Mouse (Mus musculus): ENCODE results near the gene Abraxas1. TPM values are rescaled to one million over a fixed set of nuclear protein-coding genes. Genes with fewer than 3 reads are reported as not detected.
A peak's percentile ranks its signal among the peaks of the same experiment; 100 is the strongest.

Abraxas1 gene
- polyA plus RNA-seq (2015; fragmentation: Nextera tagmentation; extraction: Ambion mirVana): 11.4 and 11.6 TPM in 2 replicates

GRCm38 (mm10) chr5:100820483-100821184, at the start of gene Abraxas1:
Abraxas1 (minus strand) TSS chr5:100820965.
- TF ChIP-seq EP300 (IDR thresholded peaks at IDR 0.05) (no peak), CTCF (IDR thresholded peaks at IDR 0.05) (peak; percentile 16)
- no peaks in the 10 kb centered on the region for H3K9me3 ChIP-seq (ENCODE audit: low read length)
- H3K36me3 ChIP-seq (ENCODE audit: insufficient read depth, low read length): no peaks in the 10 kb centered on the region
- no peaks in the 10 kb centered on the region for H3K27me3 ChIP-seq (replicated peaks; ENCODE audit: insufficient read depth, low read length)
- H3K4me1 ChIP-seq (ENCODE audit: insufficient read depth, low read depth, low read length): no peaks in the 10 kb centered on the region; the same call in 1 of the 2 replicates
- DNase-seq (ENCODE audit: low spot score) (peak; percentile 88), ATAC-seq (peak; percentile 97)
- WGBS: under 1% methylated on average over 61 of the region's 63 CpGs
- peak within 1 kb of the TSS; percentile 86 for H3K9ac ChIP-seq (replicated peaks; ENCODE audit: low read depth)
- peak within 1 kb of the TSS; percentile 100 for H3K4me2 ChIP-seq (replicated peaks; ENCODE audit: low read depth, low read length)
- peak within 1 kb of the TSS; percentile 59 for H3K27ac ChIP-seq (ENCODE audit: low read length)
- H3K4me3 ChIP-seq (ENCODE audit: low read depth, low read length): peak within 1 kb of the TSS; percentile 86

- 45% methylated on average over 4 of the region's 4 CpGs for WGBS
- H3K27ac ChIP-seq (ENCODE audit: low read length): no peak overlapping the region
- no peak overlapping the region for H3K9ac ChIP-seq (replicated peaks; ENCODE audit: low read depth)
- TF ChIP-seq EP300 (IDR thresholded peaks at IDR 0.05) (no peak), CTCF (IDR thresholded peaks at IDR 0.05) (no peak)
- H3K36me3 ChIP-seq (ENCODE audit: insufficient read depth, low read length): no peaks in the 10 kb centered on the region
- no peaks in the 10 kb centered on the region for H3K4me1 ChIP-seq (ENCODE audit: insufficient read depth, low read depth, low read length)
- peak; percentile 37; the same call in 1 of the 2 replicates for ATAC-seq
- H3K4me2 ChIP-seq (replicated peaks; ENCODE audit: low read depth, low read length): no peak overlapping the region
- peak; percentile 11 for DNase-seq (ENCODE audit: low spot score)
- H3K27me3 ChIP-seq (replicated peaks; ENCODE audit: insufficient read depth, low read length): no peaks in the 10 kb centered on the region
- H3K4me3 ChIP-seq (ENCODE audit: low read depth, low read length): no peak overlapping the region
- no peaks in the 10 kb centered on the region for H3K9me3 ChIP-seq (ENCODE audit: low read length)
These were observed 48.6 kb upstream of the Abraxas1 start for GRCm38 (mm10) chr5:100869197-100869895.

GRCm38 (mm10) chr5:100866183-100866582, 45.4 kb upstream of the Abraxas1 start:
- WGBS: 47% methylated on average over 2 of the region's 2 CpGs
- TF ChIP-seq EP300 (IDR thresholded peaks at IDR 0.05): no peak
- TF ChIP-seq CTCF (IDR thresholded peaks at IDR 0.05): no peak
- Histone ChIP-seq H3K27me3 (replicated peaks; ENCODE audit: insufficient read depth, low read length) (no peaks in the 10 kb centered on the region), H3K4me3 (ENCODE audit: low read depth, low read length) (no peak overlapping the region), H3K9ac (replicated peaks; ENCODE audit: low read depth) (no peak overlapping the region), H3K4me2 (replicated peaks; ENCODE audit: low read depth, low read length) (no peak overlapping the region), H3K27ac (ENCODE audit: low read length) (no peak overlapping the region), H3K9me3 (ENCODE audit: low read length) (no peaks in the 10 kb centered on the region), H3K4me1 (ENCODE audit: insufficient read depth, low read depth, low read length) (no peaks in the 10 kb centered on the region), H3K36me3 (ENCODE audit: insufficient read depth, low read length) (no peaks in the 10 kb centered on the region)
- ATAC-seq (no peak), DNase-seq (ENCODE audit: low spot score) (no peak)

- no peak for ATAC-seq
These were observed 43.7 kb upstream of the Abraxas1 start for GRCm38 (mm10) chr5:100864438-100864837.

GRCm38 (mm10) chr5:100863091-100863490, 42.3 kb upstream of the Abraxas1 start:
- no peak overlapping the region for H3K4me3 ChIP-seq (ENCODE audit: low read depth, low read length)
- H3K4me2 ChIP-seq (replicated peaks; ENCODE audit: low read depth, low read length): no peak overlapping the region
- TF ChIP-seq CTCF (IDR thresholded peaks at IDR 0.05) (no peak), EP300 (IDR thresholded peaks at IDR 0.05) (no peak)
- no peaks in the 10 kb centered on the region for H3K4me1 ChIP-seq (ENCODE audit: insufficient read depth, low read depth, low read length)
- no peaks in the 10 kb centered on the region for H3K36me3 ChIP-seq (ENCODE audit: insufficient read depth, low read length)
- no peak overlapping the region for H3K27ac ChIP-seq (ENCODE audit: low read length)
- H3K27me3 ChIP-seq (replicated peaks; ENCODE audit: insufficient read depth, low read length): no peaks in the 10 kb centered on the region
- ATAC-seq (no peak), DNase-seq (ENCODE audit: low spot score) (no peak)
- WGBS: 80% methylated on average over 2 of the region's 2 CpGs
- no peak overlapping the region for H3K9ac ChIP-seq (replicated peaks; ENCODE audit: low read depth)
- no peaks in the 10 kb centered on the region for H3K9me3 ChIP-seq (ENCODE audit: low read length)

More at GRCm38 (mm10) chr5:100864438-100864837, 43.7 kb upstream of the Abraxas1 start:
- Histone ChIP-seq H3K9me3 (ENCODE audit: low read length) (no peaks in the 10 kb centered on the region), H3K4me3 (ENCODE audit: low read depth, low read length) (no peak overlapping the region), H3K27me3 (replicated peaks; ENCODE audit: insufficient read depth, low read length) (no peaks in the 10 kb centered on the region), H3K4me1 (ENCODE audit: insufficient read depth, low read depth, low read length) (no peaks in the 10 kb centered on the region), H3K9ac (replicated peaks; ENCODE audit: low read depth) (no peak overlapping the region), H3K27ac (ENCODE audit: low read length) (no peak overlapping the region), H3K4me2 (replicated peaks; ENCODE audit: low read depth, low read length) (no peak overlapping the region), H3K36me3 (ENCODE audit: insufficient read depth, low read length) (no peaks in the 10 kb centered on the region)
- 84% methylated on average over 6 of the region's 6 CpGs for WGBS
- no peak for TF ChIP-seq CTCF (IDR thresholded peaks at IDR 0.05)
- TF ChIP-seq EP300 (IDR thresholded peaks at IDR 0.05): no peak
- no peak for DNase-seq (ENCODE audit: low spot score)

- no peaks in the 10 kb centered on the region for H3K9me3 ChIP-seq (ENCODE audit: low read length)
- no peak overlapping the region for H3K27ac ChIP-seq (ENCODE audit: low read length)
- no peaks in the 10 kb centered on the region for H3K36me3 ChIP-seq (ENCODE audit: insufficient read depth, low read length)
- ATAC-seq: peak; percentile 52
- no peaks in the 10 kb centered on the region for H3K27me3 ChIP-seq (replicated peaks; ENCODE audit: insufficient read depth, low read length)
- H3K4me3 ChIP-seq (ENCODE audit: low read depth, low read length): no peak overlapping the region
- WGBS: 79% methylated on average over 7 of the region's 7 CpGs
- H3K4me1 ChIP-seq (ENCODE audit: insufficient read depth, low read depth, low read length): no peaks in the 10 kb centered on the region
- DNase-seq (ENCODE audit: low spot score): no peak
- TF ChIP-seq EP300 (IDR thresholded peaks at IDR 0.05): no peak
- no peak overlapping the region for H3K4me2 ChIP-seq (replicated peaks; ENCODE audit: low read depth, low read length)
- H3K9ac ChIP-seq (replicated peaks; ENCODE audit: low read depth): no peak overlapping the region
These were observed 41.0 kb upstream of the Abraxas1 start for GRCm38 (mm10) chr5:100861811-100862210.
